Mouse (Mus musculus) ovary, postnatal 10 days (tissue): ENCODE results near the gene Olfr536.
"Not testable (repeated sequence)": the region's sequence is repeated elsewhere in the genome, so short reads cannot be mapped to it uniquely, and the experiment has no call there.

Source experiments
- DNase-seq: peaks from one replicate; pipeline ENCODE4 v3.0.0; 2022; ENCODE audit warnings: low spot score

Gene Olfr536

GRCm38 (mm10) chr7:140507346-140508021 is at the start of gene Olfr536:
Gene Olfr536 (minus strand): TSS chr7:140507396.
- DNase-seq, result not testable (repeated sequence)

- DNase-seq, result no peak
Observed at GRCm38 (mm10) chr7:140539746-140540145, 32.5 kb upstream of the Olfr536 start.

GRCm38 (mm10) chr7:140494702-140495101 is 12.5 kb downstream of the Olfr536 start:
- DNase-seq, result no peak

- no peak for DNase-seq
Observed at GRCm38 (mm10) chr7:140494231-140494630, 13.0 kb downstream of the Olfr536 start.

GRCm38 (mm10) chr7:140488981-140489380 is 18.2 kb downstream of the Olfr536 start:
- DNase-seq, result no peak

GRCm38 (mm10) chr7:140483916-140484315 is 23.3 kb downstream of the Olfr536 start, which contains the start of gene Olfr535:
Gene Olfr535 (plus strand): TSS chr7:140484216.
- DNase-seq, result no peak

- DNase-seq, result no peak
Observed at GRCm38 (mm10) chr7:140478733-140479132, 28.5 kb downstream of the Olfr536 start.

GRCm38 (mm10) chr7:140477886-140478285 is 29.3 kb downstream of the Olfr536 start:
- no peak for DNase-seq

- not testable (repeated sequence) for DNase-seq
Observed at GRCm38 (mm10) chr7:140463070-140463469, 44.1 kb downstream of the Olfr536 start, which contains the start of gene Olfr533. Gene Olfr533 (plus strand): TSS chr7:140463370.
